8 mouse cellular contexts compared by ENCODE assay signal in the genomic region with DNA sequence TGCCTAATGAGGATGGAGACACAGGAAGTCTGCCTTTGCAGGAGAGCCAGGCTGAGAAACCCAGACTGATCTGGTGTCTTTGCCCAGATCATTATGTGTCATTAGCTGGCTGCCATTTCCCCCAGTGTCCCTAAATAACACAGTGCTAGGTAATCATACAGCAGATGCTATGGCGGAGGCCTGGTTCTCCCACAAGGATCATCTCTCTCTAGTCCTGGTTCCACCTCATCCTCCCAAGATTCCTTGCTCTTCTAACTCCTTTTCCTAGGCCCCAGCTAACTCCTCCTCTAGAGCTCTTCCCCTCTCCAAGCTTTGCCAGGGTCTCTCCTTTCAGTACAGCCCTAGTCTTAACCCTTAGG. TPM values are rescaled to one million over a fixed set of nuclear protein-coding genes. Genes with fewer than 3 reads are reported as not detected.
DNase-seq lines count a peak whose midpoint lies in the region; ATAC-seq and TF ChIP-seq lines count a peak whose summit lies in the region.

No protein-coding gene starts in this region.

- H3K4me3 ChIP-seq in heart, embryonic 10.5 days: peak overlapping the region; percentile 61
- peak overlapping the region; percentile 75 for H3K4me3 ChIP-seq in testis, adult 2 months (ENCODE audit: control insufficient read depth, low read depth, low read length)
- H3K4me3 ChIP-seq in liver, embryonic 13.5 days (replicated peaks): peak overlapping the region; percentile 48; the same call in 1 of the 2 replicates

- WGBS in heart, embryonic 10.5 days: 65% methylated on average over 1 of the region's 1 CpGs
- 25% methylated on average over 1 of the region's 1 CpGs for WGBS in liver, embryonic 13.5 days (ENCODE audit: insufficient replicate concordance)

- TF ChIP-seq CTCF in testis, adult 2 months (IDR thresholded peaks at IDR 0.05; ENCODE audit: control insufficient read depth, insufficient read depth, insufficient replicate concordance, low read depth, low read length): no peak

- no peak for TF ChIP-seq POLR2A in testis, adult 2 months (IDR thresholded peaks at IDR 0.05; ENCODE audit: control insufficient read depth, low read depth, low read length)

- H3K27ac ChIP-seq in heart, embryonic 10.5 days: peak overlapping the region; percentile 75; the same call in 1 of the 2 replicates
- H3K27ac ChIP-seq in testis, adult 2 months (ENCODE audit: control insufficient read depth, insufficient read depth, low read depth, low read length): 0 out of 2 replicates have a peak overlapping the region, but pooled peaks have one; percentile 20
- no peak overlapping the region for H3K27ac ChIP-seq in liver, embryonic 13.5 days

- peaks cover 30% of the 10 kb centered on the region for H3K4me1 ChIP-seq in heart, embryonic 10.5 days
- H3K4me1 ChIP-seq in testis, adult 2 months (ENCODE audit: control insufficient read depth, insufficient read depth, low read length): peaks cover 6% of the 10 kb centered on the region
- H3K4me1 ChIP-seq in liver, embryonic 13.5 days (replicated peaks): peaks cover 16% of the 10 kb centered on the region

- H3K36me3 ChIP-seq in heart, embryonic 10.5 days: peaks cover 47% of the 10 kb centered on the region
- H3K36me3 ChIP-seq in testis, adult 2 months (ENCODE audit: control insufficient read depth, insufficient read depth, low read length): no peaks in the 10 kb centered on the region
- H3K36me3 ChIP-seq in liver, embryonic 13.5 days: no peaks in the 10 kb centered on the region

- no peak overlapping the region for H3K9ac ChIP-seq in liver, embryonic 13.5 days

- no peak for DNase-seq in heart, embryonic 10.5 days (ENCODE audit: low spot score)
- no peak for DNase-seq in heart, adult 8-10 months (ENCODE audit: low spot score)
- no peak for DNase-seq in testis, postnatal 14 days (ENCODE audit: low spot score)
- no peak for DNase-seq in liver, embryonic 13.5 days
- DNase-seq in layer of hippocampus, postnatal 14 days (ENCODE audit: low spot score in 2 of 2): no peak

- ATAC-seq in liver, embryonic 13.5 days (ENCODE audit: low read depth): no peak
- ATAC-seq in granulocyte monocyte progenitor cell, adult 5-6 weeks (replicated peaks; ENCODE audit: poor library complexity, severe bottlenecking): no peak
- ATAC-seq in erythroblast, adult 5-6 weeks (replicated peaks; ENCODE audit: low FRiP score, poor library complexity, severe bottlenecking): no peak

- H3K9me3 ChIP-seq in heart, embryonic 10.5 days: no peaks in the 10 kb centered on the region
- H3K9me3 ChIP-seq in liver, embryonic 13.5 days (replicated peaks): no peaks in the 10 kb centered on the region

- peak overlapping the region; percentile 74 for H3K4me2 ChIP-seq in liver, embryonic 13.5 days

- peaks cover 13% of the 10 kb centered on the region for H3K27me3 ChIP-seq in heart, embryonic 10.5 days (ENCODE audit: insufficient read depth, poor library complexity, severe bottlenecking)
- H3K27me3 ChIP-seq in testis, adult 2 months (ENCODE audit: control insufficient read depth, insufficient read depth, low read length): no peaks in the 10 kb centered on the region
- H3K27me3 ChIP-seq in liver, embryonic 13.5 days: peaks cover 22% of the 10 kb centered on the region

RNA-seq across cellular contexts. Expression of gene Pomc, which starts 26.2 kb away (rescaled TPM):
- polyA plus RNA-seq in heart, embryonic 10.5 days (2016; fragmentation: Nextera tagmentation; extraction: Ambion mirVana): 3.1 and 4.0 TPM in 2 replicates
- total RNA-seq in heart, adult 8-10 months (2022): under 1 TPM in 3 of 4 experiments, not detected in 1; 0.46 to 0.75 (median 0.56) TPM
- polyA plus RNA-seq in testis, adult 2 months (2012; rRNA removed): 11.4 and 16.3 TPM in 2 replicates
- 0.45 and 0.60 TPM in 2 replicates for polyA plus RNA-seq in liver, embryonic 13.5 days (2015; fragmentation: Nextera tagmentation; extraction: Ambion mirVana)
- total RNA-seq in granulocyte monocyte progenitor cell, adult 5-6 weeks (2014; fragmentation: Nextera tagmentation): not detected in 2 replicates
- total RNA-seq in granulocyte monocyte progenitor cell, adult 5-6 weeks (2017): 1.4 and 3.3 TPM in 2 replicates
- total RNA-seq in erythroblast, adult 5-6 weeks (2015; ENCODE audit: low replicate concordance): not detected in 2 replicates
- total RNA-seq in erythroblast, adult 5-6 weeks (2017; ENCODE audit: low replicate concordance): not detected in 2 replicates
- total RNA-seq in layer of hippocampus, postnatal 14 days (2021): 1 to 10 TPM; 2.1 to 2.6 TPM

RNA-seq across cellular contexts. Expression of gene Efr3b, which starts 57.7 kb away (rescaled TPM):
- 9.9 and 16.0 TPM in 2 replicates for polyA plus RNA-seq in heart, embryonic 10.5 days (2016; fragmentation: Nextera tagmentation; extraction: Ambion mirVana)
- 1 to 10 TPM; 5.6 to 8.2 (median 7.0) TPM for total RNA-seq in heart, adult 8-10 months (2022)
- 0.83 and 1.0 TPM in 2 replicates for polyA plus RNA-seq in testis, adult 2 months (2012; rRNA removed)
- polyA plus RNA-seq in liver, embryonic 13.5 days (2015; fragmentation: Nextera tagmentation; extraction: Ambion mirVana): 0.13 TPM in 2 replicates
- 0.21 and 0.58 TPM in 2 replicates for total RNA-seq in granulocyte monocyte progenitor cell, adult 5-6 weeks (2014; fragmentation: Nextera tagmentation)
- total RNA-seq in granulocyte monocyte progenitor cell, adult 5-6 weeks (2017): 0.13 and 0.21 TPM in 2 replicates
- total RNA-seq in erythroblast, adult 5-6 weeks (2015; ENCODE audit: low replicate concordance): not detected in 2 replicates
- total RNA-seq in erythroblast, adult 5-6 weeks (2017; ENCODE audit: low replicate concordance): 9.2 TPM in 1 of 2 replicates, not detected in the other
- total RNA-seq in layer of hippocampus, postnatal 14 days (2021): 100 to 1,000 TPM; 108 to 115 TPM

Comparison
In these comparisons a context has a peak if more than half of its experiments do, and no peak if none do; other contexts are left out.
1. RNA of gene Efr3b, which starts 57.7 kb away (total RNA-seq): 108 to 115 TPM in layer of hippocampus, postnatal 14 days; 5.6 to 8.2 TPM in heart, adult 8-10 months, 0.13 to 0.58 TPM in granulocyte monocyte progenitor cell, adult 5-6 weeks and 9.2 TPM in erythroblast, adult 5-6 weeks; every median in the first group is over 10 times any median in the second.
2. Peak in every context shown above with its lines, with median percentiles within 50 percentile points of each other: H3K4me3 ChIP-seq.